Comparison of ENCODE assay signal across 24 mouse cellular contexts in the genomic region with DNA sequence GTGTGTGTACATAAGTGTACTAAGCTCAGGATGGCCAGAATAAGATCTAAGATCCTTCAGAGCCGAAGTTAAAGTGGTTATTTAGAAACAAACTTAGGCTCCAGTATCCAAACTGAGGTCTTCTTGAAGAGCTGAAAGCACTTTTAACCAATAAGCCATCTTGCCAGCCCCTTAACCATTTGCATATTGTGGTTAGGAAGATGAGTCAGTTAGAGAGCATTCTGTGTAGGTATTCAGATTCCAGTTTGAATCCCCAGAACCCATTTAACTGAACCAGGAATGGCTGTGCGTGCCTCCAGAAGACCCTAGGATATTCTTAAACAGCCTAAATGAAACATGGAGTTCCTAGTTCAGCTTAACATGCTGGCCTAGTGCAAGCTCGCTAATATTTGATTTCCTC.
A peak's percentile ranks its signal among the peaks of the same experiment; 100 is the strongest.
DNase-seq lines count a peak whose midpoint lies in the region; ATAC-seq and TF ChIP-seq lines count a peak whose summit lies in the region.
"Had no signal": no experiment of that assay in that cellular context is flagged by ENCODE, and none has a peak within 500 bp of the region (broad histone marks: within the 10 kb centered on the region; RNA-seq: fewer than 3 reads in every experiment).

No protein-coding gene starts in this region.

- ATAC-seq in Patski: peak; percentile 62
- ATAC-seq: CD4-positive, CD25-positive, alpha-beta regulatory T cell, adult 4 months; forebrain, embryonic 14.5 days; forebrain, postnatal 0 days had no signal

- CTCF ChIA-PET in Patski (lab: Charles Lee): no interaction called here

- in situ Hi-C loops in CH12.LX (cut with MboI; ENCODE audit: low pct_ligation_motif_present, low pct_unique_long_range_greater_than_20kb, low sequenced_read_pairs) (no loop called here), Patski (cut with MboI; ENCODE audit: low pct_unique_long_range_greater_than_20kb) (no loop called here)

- dilution Hi-C loops in CH12.LX (cut with MboI; ENCODE audit: extremely low pct_ligation_motif_present, extremely low pct_unique_long_range_greater_than_20kb, low sequenced_read_pairs): no loop called here

- peak overlapping the region; percentile 36; the same call in 1 of the 2 replicates for H3K4me2 ChIP-seq in CH12.LX (ENCODE audit: insufficient read depth, low read depth, poor library complexity, severe bottlenecking)
- H3K4me2 ChIP-seq: embryonic facial prominence, embryonic 13.5 days; embryonic facial prominence, embryonic 15.5 days; forebrain, embryonic 12.5 days had no signal

- no peaks in the 10 kb centered on the region for H3K9me3 ChIP-seq in CH12.LX (replicated peaks; ENCODE audit: low read length)
- H3K9me3 ChIP-seq: embryonic facial prominence, embryonic 13.5 days; embryonic facial prominence, embryonic 15.5 days; forebrain, embryonic 10.5 days; forebrain, embryonic 12.5 days had no signal

- no peaks in the 10 kb centered on the region for H3K79me2 ChIP-seq in CH12.LX (replicated peaks; ENCODE audit: control insufficient read depth, extremely low read depth, insufficient read depth, poor library complexity, severe bottlenecking)

- no peaks in the 10 kb centered on the region for H3K27me3 ChIP-seq in CH12.LX (replicated peaks)
- H3K27me3 ChIP-seq in Patski: no peaks in the 10 kb centered on the region
- H3K27me3 ChIP-seq: embryonic facial prominence, embryonic 13.5 days; embryonic facial prominence, embryonic 15.5 days; forebrain, embryonic 12.5 days had no signal

- no peaks in the 10 kb centered on the region for H3K36me3 ChIP-seq in CH12.LX (replicated peaks in 1 of 2; ENCODE audit: control insufficient read depth in 1 of 2, insufficient read depth in 1 of 2, low read length in 1 of 2)
- H3K36me3 ChIP-seq: embryonic facial prominence, embryonic 13.5 days; embryonic facial prominence, embryonic 15.5 days; forebrain, embryonic 10.5 days; forebrain, embryonic 12.5 days had no signal

- peak; percentile 77 for TF ChIP-seq EP300 in CH12.LX (IDR thresholded peaks at IDR 0.05; ENCODE audit: low read length)

- POLR2A ChIA-PET in Patski (lab: Charles Lee): no interaction called here

- no peak overlapping the region for H3K27ac ChIP-seq in CH12.LX (ENCODE audit: insufficient read depth, low read depth)
- H3K27ac ChIP-seq: embryonic facial prominence, embryonic 13.5 days; embryonic facial prominence, embryonic 15.5 days; forebrain, embryonic 10.5 days; forebrain, embryonic 12.5 days had no signal

- TF ChIP-seq RAD21 in CH12.LX (IDR thresholded peaks at IDR 0.05; ENCODE audit: low read depth, low read length): no peak

- H3K4me1 ChIP-seq in CH12.LX (ENCODE audit: control insufficient read depth in 1 of 2, insufficient read depth in 2 of 2): peaks cover 0 to 15% of the 10 kb centered on the region in 2 experiments; a peak in 1 of 4 replicates
- H3K4me1 ChIP-seq: embryonic facial prominence, embryonic 15.5 days; forebrain, embryonic 10.5 days; forebrain, embryonic 12.5 days had no signal

- no peak overlapping the region for H3K4me3 ChIP-seq in CH12.LX (replicated peaks in 1 of 3; ENCODE audit: low read depth in 2 of 3, low read length in 2 of 3, poor library complexity in 1 of 3)
- H3K4me3 ChIP-seq: embryonic facial prominence, embryonic 13.5 days; embryonic facial prominence, embryonic 15.5 days; erythroblast, embryonic 14.5 days; forebrain, embryonic 10.5 days; forebrain, embryonic 12.5 days had no signal

- no peak overlapping the region for H3K9ac ChIP-seq in CH12.LX (ENCODE audit: insufficient read depth, low read depth)
- H3K9ac ChIP-seq: embryonic facial prominence, embryonic 13.5 days; embryonic facial prominence, embryonic 15.5 days; forebrain, embryonic 12.5 days; forebrain, postnatal 0 days had no signal

- no peak for TF ChIP-seq POLR2A in CH12.LX (IDR thresholded peaks at IDR 0.05; ENCODE audit: low read depth, low read length)

- peak; percentile 7 for DNase-seq in thymus, postnatal 0 days (ENCODE audit: low spot score)
- no peak for DNase-seq in thymus, postnatal 10 days (ENCODE audit: low spot score in 2 of 2)
- DNase-seq in CH12.LX (ENCODE audit: extremely low read depth) (peak; percentile 71), Patski (ENCODE audit: low read depth, low spot score) (no peak)
- DNase-seq in adrenal gland, adult 2 months: no peak
- DNase-seq in lung, postnatal 25 days (ENCODE audit: low spot score): no peak
- DNase-seq: adrenal gland, adult 8-10 months; adrenal gland, postnatal 14 days; adrenal gland, postnatal 36 days; B cell, adult 2 months; cerebellum, adult 11-12 months; cerebellum, adult 2 months; cerebellum, adult 9-10 months; cerebellum, postnatal 14 days; cerebellum, postnatal 36 days; embryo, embryonic 11 days; forebrain, postnatal 0 days had no signal

- TF ChIP-seq CTCF in CH12.LX (conservative IDR thresholded peaks at IDR 0.05 in 1 of 2, IDR thresholded peaks at IDR 0.05 in 1 of 2; ENCODE audit: low read depth in 2 of 2, low read length in 2 of 2) (no peak), Patski (IDR thresholded peaks at IDR 0.05) (no peak)

TF ChIP-seq in CH12.LX, 34 proteins besides CTCF, POLR2A, EP300 and RAD21:
- TF ChIP-seq UBTF (IDR thresholded peaks at IDR 0.05; ENCODE audit: low read depth, low read length) (no peak), USF1 (IDR thresholded peaks at IDR 0.05; ENCODE audit: low read depth, low read length) (no peak), JUND (conservative IDR thresholded peaks at IDR 0.05; ENCODE audit: low read depth, low read length) (peak; percentile 79), CHD1 (IDR thresholded peaks at IDR 0.05; ENCODE audit: low read depth, low read length) (no peak), IRF4 (IDR thresholded peaks at IDR 0.05; ENCODE audit: low read depth, low read length) (peak; percentile 76; the same call in 1 of the 2 replicates), JUN (IDR thresholded peaks at IDR 0.05; ENCODE audit: insufficient read depth, low read depth, low read length) (peak; percentile 71)

Comparison
In these comparisons a context has a peak if more than half of its experiments do, and no peak if none do; other contexts are left out.
1. DNase-seq: peak in thymus, postnatal 0 days (single experiment) and CH12.LX (single experiment); none in thymus, postnatal 10 days (0 of 2), Patski (single experiment), adrenal gland, adult 2 months (single experiment) and lung, postnatal 25 days (single experiment).